Mouse (Mus musculus): Measurements from ENCODE around the gene Exoc6. TPM values are rescaled to one million over a fixed set of nuclear protein-coding genes. Genes with fewer than 3 reads are reported as not detected.

Gene Exoc6
- polyA plus RNA-seq, 1 experiment from 2014 or later = 12.8 TPM

GRCm38 (mm10) chr19:37615039-37615630, 64.9 kb downstream of the Exoc6 start:
- Histone ChIP-seq H3K9ac (replicated peaks; ENCODE audit: low read depth, low read length) (no peak overlapping the region), H3K4me1 (ENCODE audit: control insufficient read depth, insufficient read depth, low read length) (no peaks in the 10 kb centered on the region), H3K27me3 (ENCODE audit: control insufficient read depth, insufficient read depth, low read length) (no peaks in the 10 kb centered on the region), H3K4me3 (ENCODE audit: low read depth, low read length) (no peak overlapping the region), H3K27ac (ENCODE audit: low read length) (no peak overlapping the region), H3K9me3 (ENCODE audit: control insufficient read depth, low read depth, low read length) (no peaks in the 10 kb centered on the region), H3K36me3 (ENCODE audit: control insufficient read depth, insufficient read depth, low read length) (no peaks in the 10 kb centered on the region), H3K4me2 (replicated peaks; ENCODE audit: low read depth, low read length) (no peak overlapping the region)
- ATAC-seq (ENCODE audit: insufficient number of reproducible peaks, insufficient read depth, low FRiP score, low read depth) = no peak
- WGBS = 63% methylated on average over 4 of the region's 4 CpGs

- Histone ChIP-seq H3K9ac (replicated peaks; ENCODE audit: low read depth, low read length) (no peak overlapping the region), H3K4me3 (ENCODE audit: low read depth, low read length) (no peak overlapping the region), H3K9me3 (ENCODE audit: control insufficient read depth, low read depth, low read length) (no peaks in the 10 kb centered on the region), H3K27me3 (ENCODE audit: control insufficient read depth, insufficient read depth, low read length) (no peaks in the 10 kb centered on the region), H3K4me2 (replicated peaks; ENCODE audit: low read depth, low read length) (no peak overlapping the region), H3K27ac (ENCODE audit: low read length) (no peak overlapping the region), H3K4me1 (ENCODE audit: control insufficient read depth, insufficient read depth, low read length) (no peaks in the 10 kb centered on the region), H3K36me3 (ENCODE audit: control insufficient read depth, insufficient read depth, low read length) (no peaks in the 10 kb centered on the region)
- ATAC-seq (ENCODE audit: insufficient number of reproducible peaks, insufficient read depth, low FRiP score, low read depth) = no peak
- 35% methylated on average over 2 of the region's 2 CpGs for WGBS
Measured at GRCm38 (mm10) chr19:37647994-37648393, 97.8 kb downstream of the Exoc6 start.

- Histone ChIP-seq H3K27me3 (ENCODE audit: control insufficient read depth, insufficient read depth, low read length) (no peaks in the 10 kb centered on the region), H3K27ac (ENCODE audit: low read length) (no peak overlapping the region), H3K4me2 (replicated peaks; ENCODE audit: low read depth, low read length) (no peak overlapping the region), H3K36me3 (ENCODE audit: control insufficient read depth, insufficient read depth, low read length) (no peaks in the 10 kb centered on the region), H3K4me3 (ENCODE audit: low read depth, low read length) (no peak overlapping the region), H3K4me1 (ENCODE audit: control insufficient read depth, insufficient read depth, low read length) (no peaks in the 10 kb centered on the region), H3K9ac (replicated peaks; ENCODE audit: low read depth, low read length) (no peak overlapping the region), H3K9me3 (ENCODE audit: control insufficient read depth, low read depth, low read length) (no peaks in the 10 kb centered on the region)
- 36% methylated on average over 2 of the region's 2 CpGs for WGBS
- no peak for ATAC-seq (ENCODE audit: insufficient number of reproducible peaks, insufficient read depth, low FRiP score, low read depth)
Measured at GRCm38 (mm10) chr19:37650526-37650925, 100.3 kb downstream of the Exoc6 start.

- no peak for ATAC-seq (ENCODE audit: insufficient number of reproducible peaks, insufficient read depth, low FRiP score, low read depth)
- no peak overlapping the region for H3K4me2 ChIP-seq (replicated peaks; ENCODE audit: low read depth, low read length)
- H3K27me3 ChIP-seq (ENCODE audit: control insufficient read depth, insufficient read depth, low read length) = no peaks in the 10 kb centered on the region
- H3K4me1 ChIP-seq (ENCODE audit: control insufficient read depth, insufficient read depth, low read length) = no peaks in the 10 kb centered on the region
- H3K27ac ChIP-seq (ENCODE audit: low read length) = no peak overlapping the region
- H3K36me3 ChIP-seq (ENCODE audit: control insufficient read depth, insufficient read depth, low read length) = no peaks in the 10 kb centered on the region
- no peak overlapping the region for H3K9ac ChIP-seq (replicated peaks; ENCODE audit: low read depth, low read length)
- no peak overlapping the region for H3K4me3 ChIP-seq (ENCODE audit: low read depth, low read length)
- H3K9me3 ChIP-seq (ENCODE audit: control insufficient read depth, low read depth, low read length) = no peaks in the 10 kb centered on the region
- WGBS = 47% methylated on average over 5 of the region's 5 CpGs
Measured at GRCm38 (mm10) chr19:37654012-37654411, 103.8 kb downstream of the Exoc6 start.

- Histone ChIP-seq H3K9me3 (ENCODE audit: control insufficient read depth, low read depth, low read length) (no peaks in the 10 kb centered on the region), H3K27me3 (ENCODE audit: control insufficient read depth, insufficient read depth, low read length) (no peaks in the 10 kb centered on the region), H3K4me2 (replicated peaks; ENCODE audit: low read depth, low read length) (no peak overlapping the region), H3K4me1 (ENCODE audit: control insufficient read depth, insufficient read depth, low read length) (no peaks in the 10 kb centered on the region), H3K27ac (ENCODE audit: low read length) (no peak overlapping the region), H3K9ac (replicated peaks; ENCODE audit: low read depth, low read length) (no peak overlapping the region), H3K4me3 (ENCODE audit: low read depth, low read length) (no peak overlapping the region), H3K36me3 (ENCODE audit: control insufficient read depth, insufficient read depth, low read length) (no peaks in the 10 kb centered on the region)
- ATAC-seq (ENCODE audit: insufficient number of reproducible peaks, insufficient read depth, low FRiP score, low read depth) = no peak
- 16% methylated on average over 9 of the region's 9 CpGs for WGBS
Measured at GRCm38 (mm10) chr19:37656441-37656840, 106.2 kb downstream of the Exoc6 start.

DNA sequence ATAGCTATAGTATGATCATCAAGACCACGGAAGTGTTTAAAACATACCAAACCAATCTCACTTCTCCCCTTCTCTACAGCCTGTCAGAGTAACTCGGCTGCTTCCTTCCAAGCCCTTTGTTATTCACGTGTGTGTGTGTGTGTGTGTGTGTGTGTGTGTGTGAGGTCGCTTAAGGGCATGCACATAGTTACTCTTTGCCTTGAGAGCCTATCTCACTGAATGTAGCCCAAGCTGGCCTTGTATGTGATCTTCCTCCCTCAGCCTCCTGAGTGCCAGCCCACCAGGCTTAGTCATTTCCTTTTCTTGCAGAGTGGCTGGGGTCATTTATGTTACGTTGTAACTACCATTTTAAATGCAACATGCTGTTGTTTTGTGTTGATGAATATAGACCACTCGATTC, 115.0 kb downstream of the Exoc6 start:
- no peak overlapping the region for H3K9ac ChIP-seq (replicated peaks; ENCODE audit: low read depth, low read length)
- ATAC-seq (ENCODE audit: insufficient number of reproducible peaks, insufficient read depth, low FRiP score, low read depth) = no peak
- H3K4me2 ChIP-seq (replicated peaks; ENCODE audit: low read depth, low read length) = no peak overlapping the region
- H3K36me3 ChIP-seq (ENCODE audit: control insufficient read depth, insufficient read depth, low read length) = no peaks in the 10 kb centered on the region
- H3K4me3 ChIP-seq (ENCODE audit: low read depth, low read length) = no peak overlapping the region
- no peaks in the 10 kb centered on the region for H3K27me3 ChIP-seq (ENCODE audit: control insufficient read depth, insufficient read depth, low read length)
- no peaks in the 10 kb centered on the region for H3K4me1 ChIP-seq (ENCODE audit: control insufficient read depth, insufficient read depth, low read length)
- H3K9me3 ChIP-seq (ENCODE audit: control insufficient read depth, low read depth, low read length) = no peaks in the 10 kb centered on the region
- 68% methylated on average over 6 of the region's 6 CpGs for WGBS
- no peak overlapping the region for H3K27ac ChIP-seq (ENCODE audit: low read length)

GRCm38 (mm10) chr19:37667855-37668594, 117.8 kb downstream of the Exoc6 start:
- no peak overlapping the region for H3K4me3 ChIP-seq (ENCODE audit: low read depth, low read length)
- H3K27me3 ChIP-seq (ENCODE audit: control insufficient read depth, insufficient read depth, low read length) = no peaks in the 10 kb centered on the region
- no peaks in the 10 kb centered on the region for H3K36me3 ChIP-seq (ENCODE audit: control insufficient read depth, insufficient read depth, low read length)
- no peak for ATAC-seq (ENCODE audit: insufficient number of reproducible peaks, insufficient read depth, low FRiP score, low read depth)
- H3K27ac ChIP-seq (ENCODE audit: low read length) = no peak overlapping the region
- H3K4me2 ChIP-seq (replicated peaks; ENCODE audit: low read depth, low read length) = no peak overlapping the region
- no peaks in the 10 kb centered on the region for H3K9me3 ChIP-seq (ENCODE audit: control insufficient read depth, low read depth, low read length)
- 54% methylated on average over 13 of the region's 13 CpGs for WGBS
- H3K9ac ChIP-seq (replicated peaks; ENCODE audit: low read depth, low read length) = no peak overlapping the region
- no peaks in the 10 kb centered on the region for H3K4me1 ChIP-seq (ENCODE audit: control insufficient read depth, insufficient read depth, low read length)

DNA sequence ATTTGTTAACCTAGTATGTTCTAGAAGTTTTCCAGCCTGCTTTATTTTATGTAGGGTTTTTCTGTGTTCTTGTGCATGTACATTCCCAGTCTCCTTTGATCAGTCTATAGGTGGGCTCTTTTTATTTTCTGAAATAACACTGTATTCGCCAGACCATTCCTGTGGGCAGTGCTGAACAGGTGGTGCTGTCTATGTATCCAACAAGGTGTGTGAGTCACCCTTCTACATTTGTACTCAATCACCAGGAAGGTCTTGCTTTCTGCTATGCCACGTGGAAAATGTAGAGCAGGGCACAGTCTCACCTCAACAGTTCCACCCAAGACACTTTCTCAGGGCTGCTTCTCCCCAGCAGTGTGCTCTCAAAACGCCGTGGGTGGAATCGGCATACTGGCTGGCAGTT, 118.4 kb downstream of the Exoc6 start:
- H3K9me3 ChIP-seq (ENCODE audit: control insufficient read depth, low read depth, low read length) = no peaks in the 10 kb centered on the region
- 85% methylated on average over 5 of the region's 5 CpGs for WGBS
- H3K27me3 ChIP-seq (ENCODE audit: control insufficient read depth, insufficient read depth, low read length) = no peaks in the 10 kb centered on the region
- H3K27ac ChIP-seq (ENCODE audit: low read length) = no peak overlapping the region
- no peak for ATAC-seq (ENCODE audit: insufficient number of reproducible peaks, insufficient read depth, low FRiP score, low read depth)
- no peaks in the 10 kb centered on the region for H3K4me1 ChIP-seq (ENCODE audit: control insufficient read depth, insufficient read depth, low read length)
- H3K4me3 ChIP-seq (ENCODE audit: low read depth, low read length) = no peak overlapping the region
- no peak overlapping the region for H3K4me2 ChIP-seq (replicated peaks; ENCODE audit: low read depth, low read length)
- no peak overlapping the region for H3K9ac ChIP-seq (replicated peaks; ENCODE audit: low read depth, low read length)
- H3K36me3 ChIP-seq (ENCODE audit: control insufficient read depth, insufficient read depth, low read length) = no peaks in the 10 kb centered on the region

DNA sequence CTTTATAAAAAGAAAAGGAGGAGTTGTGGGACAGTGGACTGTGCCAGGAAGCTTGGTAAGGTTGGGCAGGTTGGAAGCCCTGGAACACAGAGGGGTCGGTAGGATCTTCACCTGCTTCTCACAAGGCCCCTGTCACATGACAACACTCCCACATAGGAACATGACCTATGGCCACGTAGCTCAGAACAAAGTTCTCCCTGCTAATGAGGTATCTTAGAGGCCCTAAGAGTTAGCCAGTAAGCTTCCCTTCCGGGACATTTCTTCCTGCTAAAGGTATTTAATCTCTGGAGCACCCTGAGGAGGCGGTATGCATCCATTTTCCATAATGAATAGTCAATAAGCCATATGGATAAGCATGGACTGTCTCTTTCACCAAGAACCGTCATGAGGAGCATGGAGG, 119.3 kb downstream of the Exoc6 start:
- Histone ChIP-seq H3K4me3 (ENCODE audit: low read depth, low read length) (no peak overlapping the region), H3K4me2 (replicated peaks; ENCODE audit: low read depth, low read length) (no peak overlapping the region), H3K9ac (replicated peaks; ENCODE audit: low read depth, low read length) (no peak overlapping the region), H3K27ac (ENCODE audit: low read length) (no peak overlapping the region), H3K36me3 (ENCODE audit: control insufficient read depth, insufficient read depth, low read length) (no peaks in the 10 kb centered on the region), H3K9me3 (ENCODE audit: control insufficient read depth, low read depth, low read length) (no peaks in the 10 kb centered on the region), H3K27me3 (ENCODE audit: control insufficient read depth, insufficient read depth, low read length) (no peaks in the 10 kb centered on the region), H3K4me1 (ENCODE audit: control insufficient read depth, insufficient read depth, low read length) (no peaks in the 10 kb centered on the region)
- no peak for ATAC-seq (ENCODE audit: insufficient number of reproducible peaks, insufficient read depth, low FRiP score, low read depth)
- WGBS = 91% methylated on average over 5 of the region's 5 CpGs
